Mouse (Mus musculus): ENCODE measurements at regions not wholly inside any gene's neighbourhood (a gene's known extent, or its start where the extent isn't known, plus 50 kb on each side); places are given as distances from the start of the nearest gene placed in this dataset.

DNA sequence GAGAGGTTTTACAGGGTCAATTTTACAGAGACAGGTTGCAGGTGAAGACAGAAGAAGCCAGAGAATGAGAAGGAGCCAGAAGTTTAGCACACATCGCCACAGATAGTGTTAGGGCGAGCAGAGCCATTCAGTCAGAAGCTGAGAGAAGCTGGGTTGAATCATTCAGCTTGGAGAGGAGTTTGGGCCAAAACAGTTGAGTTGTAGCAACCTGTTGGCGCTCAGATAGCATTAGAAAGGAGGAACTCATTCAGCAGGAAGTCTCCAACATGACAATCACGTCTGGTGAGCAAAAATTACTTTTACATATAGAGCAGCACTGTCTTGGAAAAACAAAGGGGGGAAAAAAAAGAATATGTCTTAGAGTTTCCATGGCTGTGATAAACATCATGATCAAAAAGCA, 53.2 kb downstream of the Fam43a start:
- no peak for DNase-seq (ENCODE audit: low read depth)

DNA sequence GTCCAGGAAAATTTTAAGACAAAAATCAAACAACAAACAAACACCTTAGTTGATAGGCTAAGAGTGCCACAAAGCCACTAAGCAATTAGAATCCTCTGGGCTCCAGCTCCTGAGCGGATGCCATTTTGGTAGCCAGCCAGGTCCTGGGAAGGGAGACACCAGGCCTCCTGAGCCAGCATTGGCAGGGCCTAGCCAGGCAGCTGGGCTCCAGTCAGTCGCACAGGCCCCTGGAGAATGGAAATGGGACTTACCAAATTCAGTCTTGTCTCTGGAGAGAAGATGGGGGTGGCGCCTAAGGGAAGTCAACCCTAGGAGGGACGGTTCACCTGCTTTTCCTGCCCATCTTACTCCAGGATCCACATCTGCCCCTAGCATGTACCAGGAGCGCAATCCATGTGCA, 54.3 kb downstream of the Fam43a start:
- DNase-seq (ENCODE audit: low read depth): no peak

DNA sequence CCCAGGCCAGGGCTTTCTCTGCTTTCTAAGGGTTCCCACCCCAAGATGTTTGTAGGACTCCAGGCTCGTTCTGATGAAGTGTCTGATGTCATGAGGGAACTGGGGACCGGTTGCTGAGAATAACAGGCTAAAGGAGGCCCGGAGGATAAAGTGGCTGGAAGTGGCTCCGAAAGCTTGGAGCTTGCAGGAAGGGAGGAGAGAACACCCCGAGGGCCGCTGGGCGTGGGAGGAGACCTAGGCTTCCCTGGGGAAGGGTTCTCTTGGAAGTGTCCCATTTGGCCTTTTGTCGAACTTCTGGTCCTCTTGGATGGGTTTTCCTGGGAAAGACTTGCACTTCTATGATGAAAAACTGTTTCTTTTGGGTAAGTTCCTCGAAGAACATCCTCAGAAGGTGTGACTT, 54.7 kb downstream of the Fam43a start:
- DNase-seq (ENCODE audit: low read depth): no peak

DNA sequence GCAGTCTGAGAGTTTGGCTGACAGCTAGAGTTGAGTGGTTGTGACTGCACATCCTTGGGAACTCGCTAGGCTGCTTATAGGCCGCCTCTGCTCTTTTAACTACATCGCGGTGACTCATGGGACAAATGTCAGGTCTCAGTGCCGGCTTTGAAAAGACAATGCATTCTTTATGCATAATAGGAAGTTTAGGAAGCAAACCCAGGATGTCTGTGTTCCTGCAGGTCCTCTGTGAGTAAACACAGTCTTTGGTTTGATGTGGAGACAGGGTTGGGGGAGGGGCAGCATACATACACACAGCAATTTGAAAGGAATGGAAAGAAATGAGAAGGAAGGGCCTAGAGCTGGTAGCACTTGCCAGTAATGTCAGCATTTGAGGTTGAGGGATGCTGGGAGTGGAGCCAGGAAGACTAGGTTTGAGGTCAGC, 56.3 kb downstream of the Fam43a start:
- no peak for DNase-seq (ENCODE audit: low read depth)

DNA sequence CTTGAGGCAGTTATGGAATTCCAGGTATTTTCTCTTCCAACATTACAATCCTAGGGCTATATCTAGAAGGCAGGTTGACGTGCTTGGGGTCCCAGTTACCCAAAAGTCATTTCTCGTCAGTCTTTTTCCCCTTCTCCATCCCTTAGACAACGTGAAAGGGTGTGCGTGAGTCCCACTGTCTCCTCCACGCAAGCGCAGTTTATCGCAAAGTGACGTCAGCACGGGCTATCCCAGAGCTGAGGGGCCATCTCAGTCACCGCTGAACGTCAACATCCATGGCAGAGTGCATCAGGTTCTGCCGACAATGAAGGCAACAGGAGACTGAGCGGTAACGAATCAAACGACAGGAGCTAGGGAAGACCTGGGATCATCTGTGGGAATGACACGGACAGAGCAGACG, 57.4 kb downstream of the Fam43a start:
- DNase-seq (ENCODE audit: low read depth): no peak

DNA sequence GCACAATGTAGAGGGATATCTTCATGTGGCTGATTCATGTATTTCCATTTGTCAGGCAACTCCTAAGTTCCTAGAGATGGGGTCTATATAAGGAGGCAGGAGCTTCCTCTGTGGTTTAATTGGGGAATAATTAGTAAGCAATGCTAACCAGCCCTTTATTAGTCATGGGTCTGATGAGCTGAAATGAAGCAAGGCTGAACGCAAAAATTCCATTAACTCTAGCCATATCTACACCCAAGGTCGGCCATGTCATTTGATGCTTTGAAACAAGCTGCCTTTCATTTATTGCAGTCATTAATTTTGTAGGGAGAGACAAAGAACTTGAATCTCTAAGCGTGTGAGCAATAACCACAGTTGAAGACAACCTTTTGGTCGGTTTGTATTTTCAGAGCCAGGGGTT, 59.4 kb downstream of the Fam43a start:
- DNase-seq (ENCODE audit: low read depth): no peak

DNA sequence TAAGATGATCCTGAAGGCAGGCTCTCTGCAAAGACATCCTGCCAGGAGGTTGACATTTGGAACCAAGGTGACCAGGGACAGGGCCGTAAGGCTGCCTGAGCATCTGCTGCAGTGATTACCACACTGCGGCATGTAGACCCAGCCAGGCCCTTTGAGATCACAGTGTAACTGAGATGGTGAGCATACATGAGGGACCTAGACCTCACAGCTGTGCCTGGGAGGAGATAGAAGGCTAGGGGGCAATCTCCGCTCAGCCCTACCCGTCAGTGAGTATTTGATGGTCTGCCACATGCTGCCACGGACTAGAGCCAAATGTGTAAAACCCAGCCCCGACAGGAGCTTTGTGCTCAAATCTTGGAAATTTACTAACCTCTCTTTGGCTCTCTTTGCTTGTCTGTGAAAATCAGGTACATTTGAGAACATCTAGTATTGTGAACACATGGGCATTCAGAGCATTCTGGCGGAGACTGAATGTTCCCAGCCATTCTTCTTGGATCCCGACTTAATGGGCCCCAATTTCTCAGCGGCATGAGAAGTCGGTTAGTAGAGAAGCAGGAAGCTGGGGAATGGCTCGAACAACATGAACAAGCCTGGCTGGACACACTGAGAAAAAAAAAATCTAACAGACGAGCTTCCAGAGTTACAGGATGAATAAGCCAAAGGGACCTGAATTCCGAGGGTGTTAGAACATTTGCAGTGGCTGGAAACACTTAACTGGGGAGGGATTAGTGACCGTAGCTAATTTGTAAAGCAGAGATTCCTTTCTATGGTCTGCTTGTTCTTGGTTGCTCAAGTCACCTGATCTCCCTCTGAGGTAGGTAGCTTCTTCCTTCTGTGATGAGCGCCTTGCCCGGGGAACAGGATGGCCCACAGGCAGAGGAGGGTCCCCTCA, 61.8 kb downstream of the Fam43a start:
- DNase-seq (ENCODE audit: low read depth): no peak

DNA sequence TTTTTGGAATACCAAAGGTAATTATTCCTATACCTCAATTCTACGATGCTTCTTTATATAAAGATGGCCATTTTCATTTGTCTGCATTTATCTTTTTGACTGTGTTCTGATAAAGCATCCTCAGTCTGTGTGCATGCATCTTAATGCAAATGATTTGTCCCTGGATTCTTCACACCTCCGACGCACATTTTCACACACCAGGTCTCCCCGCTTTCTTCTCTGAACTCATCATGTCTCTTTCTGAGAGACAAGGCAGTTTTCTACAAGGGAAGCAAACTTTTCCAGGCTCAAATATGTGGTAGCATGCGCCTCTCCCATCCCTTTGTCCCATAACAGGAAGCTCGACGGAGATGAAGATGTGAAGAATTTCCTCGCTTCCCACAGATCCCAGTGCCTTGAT, 63.5 kb downstream of the Fam43a start:
- DNase-seq (ENCODE audit: low read depth): no peak

DNA sequence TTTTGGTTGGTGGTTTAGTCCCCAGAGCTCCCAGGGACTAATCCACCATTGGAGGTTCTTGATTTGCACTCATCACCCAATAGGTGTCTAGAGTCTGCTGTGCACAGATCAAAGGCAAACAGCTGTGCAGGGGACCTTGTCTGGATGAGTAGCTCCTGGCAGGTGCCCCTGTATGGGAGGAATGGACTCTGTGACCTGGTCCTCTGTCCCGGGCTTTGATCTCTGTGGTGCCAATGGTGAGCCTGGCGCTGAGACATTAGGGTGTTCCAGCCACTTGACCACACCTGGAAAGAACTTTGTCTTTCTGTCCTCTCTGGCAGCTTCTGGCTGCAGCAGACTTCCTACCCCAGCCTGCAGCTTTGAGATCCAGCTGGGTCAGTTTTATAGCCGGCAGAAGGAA, 64.4 kb downstream of the Fam43a start:
- no peak for DNase-seq (ENCODE audit: low read depth)

DNA sequence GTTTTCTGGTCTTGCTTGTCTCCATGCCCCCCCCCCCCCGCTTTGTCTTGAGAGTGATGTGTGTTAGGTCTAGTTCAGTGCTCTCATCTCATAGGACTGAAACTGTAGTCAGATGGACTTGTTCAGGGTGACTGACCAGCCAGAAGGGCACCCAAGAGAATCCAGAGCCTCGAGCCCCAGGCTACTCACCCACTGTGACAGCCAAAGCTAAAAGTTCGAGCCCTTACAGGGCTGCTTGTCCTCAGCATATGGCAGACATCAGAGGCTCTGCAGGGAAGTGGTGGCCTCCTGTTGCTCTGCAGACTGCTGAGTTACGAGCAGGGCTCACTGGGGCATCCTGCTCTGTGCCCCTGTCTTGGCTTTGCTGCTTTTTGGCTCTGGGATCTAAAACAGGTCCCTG, 64.9 kb downstream of the Fam43a start:
- DNase-seq (ENCODE audit: low read depth): no peak

DNA sequence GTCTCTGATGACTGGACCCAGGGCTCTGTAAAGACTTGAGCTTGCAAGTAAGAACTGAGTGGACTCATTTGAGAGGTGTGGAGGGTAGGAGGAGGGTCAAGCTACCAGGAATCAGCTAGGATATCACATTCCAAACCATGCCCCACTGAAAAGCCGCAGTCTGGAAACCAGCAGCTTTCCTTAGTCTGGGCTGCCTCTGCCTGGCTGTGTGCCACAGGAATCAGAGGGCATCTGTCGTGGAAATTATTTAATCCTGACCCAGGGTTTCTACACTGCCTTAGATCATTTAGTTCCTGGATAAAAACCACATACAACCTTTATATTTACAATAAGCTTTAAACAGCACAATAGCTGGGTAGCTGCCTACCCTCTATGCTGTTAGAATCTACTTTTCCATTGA, 66.4 kb downstream of the Fam43a start:
- DNase-seq (ENCODE audit: low read depth): no peak

DNA sequence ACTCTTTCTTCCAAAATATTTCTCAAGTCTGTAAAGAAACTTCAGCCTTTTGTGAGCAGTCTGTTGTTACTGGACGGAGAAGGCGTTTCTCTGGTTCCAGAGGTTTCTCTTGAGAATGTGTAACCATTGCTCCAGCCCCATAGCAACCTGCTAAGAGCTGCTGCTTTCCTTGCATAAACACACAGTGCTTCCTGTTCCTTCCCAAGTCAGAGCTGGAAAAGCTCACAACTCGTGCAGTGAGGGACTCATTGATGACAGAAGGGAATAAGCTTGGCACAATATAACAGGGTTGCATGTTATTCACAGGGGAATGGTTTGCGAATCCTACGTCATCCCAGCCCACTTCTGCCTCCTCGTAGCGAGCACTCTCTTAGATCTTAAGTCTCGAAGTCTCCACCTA, 70.4 kb downstream of the Fam43a start:
- no peak for DNase-seq (ENCODE audit: low read depth)

DNA sequence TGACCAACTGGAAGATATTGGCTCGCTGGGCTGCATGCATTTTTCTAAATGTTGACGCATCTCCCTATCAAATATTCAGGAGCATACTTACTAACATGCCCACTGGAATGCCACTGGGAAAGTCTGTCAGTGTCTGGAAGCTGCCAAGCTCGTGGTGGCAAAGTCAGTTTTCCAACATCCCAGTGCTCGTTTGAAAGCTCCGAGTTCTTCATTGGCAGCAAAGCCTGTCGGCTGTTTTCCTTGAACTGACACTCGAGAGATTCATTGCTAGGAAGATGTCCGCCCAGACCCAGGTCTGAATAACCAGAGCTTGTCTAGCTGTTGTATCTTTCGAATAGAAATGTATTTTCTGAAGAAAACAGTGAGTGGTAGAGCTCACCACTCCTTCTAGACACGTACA, 72.1 kb downstream of the Fam43a start:
- no peak for DNase-seq (ENCODE audit: low read depth)

DNA sequence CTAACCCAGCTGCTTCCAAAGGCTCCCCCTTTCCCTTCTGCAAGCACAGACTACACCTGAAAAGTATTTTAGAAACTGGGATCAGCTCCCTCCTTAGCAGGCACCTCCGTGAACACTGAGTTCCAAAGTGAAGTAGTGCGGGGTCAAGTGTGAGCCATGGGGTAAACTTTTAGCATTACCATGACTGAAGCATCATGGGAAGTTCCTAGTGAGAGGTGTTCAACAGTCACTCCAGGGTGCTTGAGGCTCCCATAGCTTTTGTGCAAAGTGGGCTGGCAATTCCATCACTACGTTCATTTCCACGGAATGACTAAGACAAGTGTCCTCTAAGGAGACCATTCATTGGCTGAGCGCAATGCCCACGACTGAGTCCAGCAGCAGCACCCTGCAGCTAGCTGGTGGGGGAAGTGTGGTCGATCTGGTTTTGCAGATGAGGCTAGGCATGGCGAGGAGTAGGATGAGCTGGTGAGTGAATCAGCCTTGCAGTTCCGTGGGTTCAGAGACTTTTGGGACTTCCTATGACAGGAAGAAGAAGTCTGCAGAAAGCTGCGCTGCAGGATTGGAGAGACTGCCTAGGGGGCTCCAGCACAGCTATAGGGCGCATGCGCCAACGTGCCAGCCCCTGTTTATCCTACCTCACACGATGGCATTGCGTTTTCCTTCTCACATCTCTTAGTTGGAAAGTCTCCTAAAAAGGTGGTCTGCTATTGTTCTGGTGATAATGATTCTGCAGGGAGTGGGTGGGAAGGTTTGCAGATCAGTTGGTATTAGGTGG, 73.4 kb downstream of the Fam43a start:
- peak; percentile 37 for DNase-seq (ENCODE audit: low read depth)

DNA sequence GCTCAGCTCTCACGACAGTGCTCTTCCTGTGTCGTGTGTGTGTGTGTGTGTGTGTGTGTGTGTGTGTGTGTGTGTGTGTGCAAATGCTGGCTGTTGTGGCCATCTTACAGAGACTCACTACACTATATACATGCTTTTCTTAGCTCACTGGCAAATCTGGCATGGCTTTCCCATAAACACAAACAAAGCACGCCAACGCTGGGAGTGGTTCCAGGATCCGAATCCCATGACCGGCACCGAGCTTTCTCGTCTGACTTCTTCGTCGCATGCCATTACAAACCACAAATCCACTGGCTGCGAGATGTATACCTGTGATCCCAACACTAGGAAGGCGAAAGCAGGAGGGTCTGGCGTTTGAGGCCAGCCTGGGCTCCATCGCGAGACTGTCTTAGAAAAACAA, 74.1 kb downstream of the Fam43a start:
- no peak for DNase-seq (ENCODE audit: low read depth)

DNA sequence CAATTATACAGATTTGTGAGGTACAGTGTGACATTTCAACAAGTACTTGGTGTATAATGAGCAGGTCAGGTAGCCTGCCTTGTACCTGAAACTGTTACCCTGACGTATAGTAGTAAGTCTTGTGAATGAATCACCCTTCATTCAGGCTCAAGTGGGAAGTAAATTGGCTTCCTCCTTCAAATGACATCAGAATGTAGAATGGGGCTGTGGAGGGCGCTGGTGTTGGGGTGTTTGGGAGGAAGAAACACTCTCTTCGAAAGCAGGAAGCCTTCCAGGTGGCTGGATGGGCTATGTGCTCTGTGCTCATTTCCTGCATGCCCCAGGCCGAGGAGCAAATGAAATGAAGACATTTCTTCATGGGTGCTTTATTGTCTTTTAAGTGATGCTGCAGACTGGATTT, 76.3 kb downstream of the Fam43a start:
- DNase-seq (ENCODE audit: low read depth): peak; percentile 9

DNA sequence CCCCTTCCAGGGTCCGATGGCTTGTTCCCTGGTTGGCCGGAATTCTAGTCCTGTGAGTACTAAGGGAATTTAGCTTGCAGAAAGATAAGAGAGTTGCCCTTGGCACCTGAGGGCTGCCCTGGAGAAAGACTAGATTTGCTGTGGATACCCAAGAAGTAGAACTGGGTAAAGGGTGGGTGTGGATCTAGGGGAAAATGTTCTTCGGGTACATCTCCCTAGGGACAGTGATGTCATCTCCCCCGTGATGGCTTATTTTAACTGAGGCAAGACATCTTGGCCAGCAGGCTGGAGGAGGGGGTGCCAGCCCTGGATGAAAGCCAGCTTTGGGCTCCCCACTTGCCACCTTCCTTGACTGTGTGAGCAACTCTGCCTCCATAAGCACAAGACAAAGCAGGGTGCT, 77.5 kb downstream of the Fam43a start:
- no peak for DNase-seq (ENCODE audit: low read depth)

DNA sequence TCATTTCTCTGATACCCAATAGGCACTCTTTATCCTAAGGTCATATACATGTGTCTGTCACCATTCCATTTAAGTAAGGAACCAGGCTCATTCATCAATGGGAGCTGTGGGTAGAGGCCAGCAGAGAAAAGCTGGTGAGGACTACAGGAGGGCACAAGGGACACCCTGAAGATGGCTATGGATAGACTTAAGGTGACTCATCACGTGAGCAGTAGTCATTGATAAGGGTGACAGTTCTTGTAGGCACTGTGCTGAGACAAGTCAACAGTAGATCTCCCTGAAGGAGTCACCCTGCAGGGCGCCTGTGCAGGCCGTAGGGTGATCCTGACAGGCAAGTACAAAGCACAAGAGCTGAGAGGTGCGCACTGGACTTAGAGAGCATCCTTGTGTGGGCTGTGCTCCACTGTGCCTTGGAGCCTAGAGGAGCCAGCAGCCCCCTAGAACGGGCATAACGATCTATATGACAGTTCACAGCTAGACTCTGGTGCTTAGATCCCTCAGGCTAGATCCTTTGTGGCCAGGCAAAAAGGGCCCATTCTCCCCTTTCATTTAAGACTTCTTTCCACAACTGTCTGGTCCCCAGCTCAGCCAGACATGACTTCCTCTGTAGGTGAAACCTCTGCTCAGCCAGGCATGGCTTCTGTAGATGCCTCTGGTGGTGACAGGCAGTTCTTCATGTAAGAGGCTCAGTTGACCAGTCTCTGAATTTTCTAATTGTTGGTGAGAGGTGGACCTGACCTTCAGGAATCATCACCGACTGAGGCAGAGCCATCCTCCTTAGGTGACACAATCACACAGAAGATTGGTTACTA, 78.6 kb downstream of the Fam43a start:
- DNase-seq (ENCODE audit: low read depth): no peak

DNA sequence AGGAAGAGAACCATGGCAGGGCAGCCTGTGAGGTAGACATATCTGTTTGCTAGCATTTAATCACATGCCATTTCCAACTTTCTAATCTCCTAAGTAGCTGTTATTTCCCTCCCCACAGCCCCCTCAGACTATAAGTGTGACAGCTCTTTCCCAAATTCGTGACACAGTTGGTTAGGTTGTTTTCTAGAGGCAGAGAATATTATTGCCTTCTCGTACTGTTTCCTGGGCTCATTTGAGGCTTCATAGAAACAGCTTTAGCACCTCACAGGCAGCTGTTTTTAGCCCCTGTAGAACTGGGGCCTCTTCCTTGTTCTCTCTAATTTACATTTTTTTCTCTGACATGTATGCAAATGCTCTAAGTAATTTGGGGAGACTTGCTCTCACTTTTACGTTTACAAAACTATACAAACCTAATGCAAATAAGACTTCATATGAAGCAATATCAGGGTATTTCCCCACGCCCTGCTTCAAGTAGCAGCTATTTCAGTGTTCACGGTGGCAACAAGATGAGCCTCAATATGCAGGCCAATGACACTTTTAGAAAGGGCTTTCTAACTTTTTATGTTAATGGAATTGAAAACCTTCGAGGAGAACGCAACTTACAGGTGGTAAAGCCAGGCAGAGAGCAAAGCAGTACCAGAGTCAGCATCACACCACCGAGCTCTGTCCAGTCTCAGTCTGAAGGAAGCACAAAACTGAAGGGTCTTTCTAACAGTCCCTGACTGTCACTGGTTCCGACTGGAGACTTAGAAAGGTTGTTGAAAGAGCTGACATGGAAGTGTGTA, 79.4 kb downstream of the Fam43a start:
- no peak for DNase-seq (ENCODE audit: low read depth)

DNA sequence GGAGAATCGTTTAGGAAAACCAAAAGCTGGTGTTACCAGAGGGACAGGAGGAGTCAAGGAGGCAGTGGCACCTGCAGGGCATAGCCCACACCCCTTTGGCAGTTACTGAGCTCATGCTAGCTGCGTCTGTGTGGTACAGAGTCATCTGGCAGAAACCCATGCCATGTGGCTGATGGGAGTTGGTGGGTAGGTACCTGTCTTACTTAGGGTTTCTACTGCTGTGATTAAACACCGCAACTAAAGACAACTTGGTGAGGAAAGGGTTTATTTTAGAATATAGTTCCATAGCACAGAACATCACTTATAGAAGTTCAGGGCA, 79.9 kb downstream of the Fam43a start:
- DNase-seq (ENCODE audit: low read depth): no peak

DNA sequence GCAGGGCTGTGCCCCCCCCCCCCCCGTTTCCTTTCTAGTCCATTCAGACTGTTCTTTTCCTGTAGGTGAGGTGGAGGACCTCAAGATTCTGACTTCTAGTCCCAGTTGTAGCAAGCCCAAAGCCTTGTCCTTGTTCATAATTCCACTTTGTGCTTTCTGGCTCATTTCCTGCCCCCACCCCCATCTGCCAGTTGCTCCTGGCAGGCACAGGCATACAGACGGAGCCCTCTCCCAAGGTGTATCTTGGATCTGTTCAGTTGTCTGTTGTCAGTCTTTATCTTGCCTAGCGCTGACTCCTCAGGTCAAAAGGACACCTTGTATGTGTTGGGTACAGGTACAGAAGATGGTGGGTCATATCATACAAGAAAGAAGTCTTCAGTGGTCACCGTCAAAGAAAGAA, 81.9 kb downstream of the Fam43a start:
- DNase-seq (ENCODE audit: low read depth): no peak

DNA sequence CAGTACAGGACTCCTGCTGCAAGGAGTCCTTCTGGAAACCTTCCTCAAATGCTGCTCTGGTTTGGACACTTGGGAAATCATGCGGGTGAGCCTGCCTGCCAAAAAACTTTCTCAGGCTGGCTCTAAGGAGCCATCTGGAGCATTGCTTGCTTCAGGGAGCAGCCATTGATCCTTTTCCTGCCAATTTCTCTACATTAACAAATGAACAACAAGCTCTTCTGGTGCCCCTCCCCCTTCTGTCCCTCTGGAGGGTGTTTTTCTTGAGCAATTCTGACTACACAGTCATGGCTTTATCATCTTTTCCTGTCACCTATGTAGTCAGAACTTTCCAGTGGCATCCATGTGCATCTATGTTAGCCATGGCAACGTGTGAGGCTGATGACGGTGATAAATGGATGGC, 84.5 kb downstream of the Fam43a start:
- no peak for DNase-seq (ENCODE audit: low read depth)
